8 mouse cellular contexts compared by ENCODE assay signal in genomic region chr1:56972950-56973592, GRCm38 (mm10). TPM values are rescaled to one million over a fixed set of nuclear protein-coding genes. Genes with fewer than 3 reads are reported as not detected.
DNase-seq lines count a peak whose midpoint lies in the region; ATAC-seq and TF ChIP-seq lines count a peak whose summit lies in the region.

No protein-coding gene starts in this region.

- H3K27ac ChIP-seq in forebrain, embryonic 10.5 days, result peak overlapping the region; percentile 97
- H3K27ac ChIP-seq in heart, embryonic 15.5 days, result peak overlapping the region; percentile 44
- no peak overlapping the region; the same call in 1 of the 2 replicates for H3K27ac ChIP-seq in liver, embryonic 13.5 days
- peak overlapping the region; percentile 71 for H3K27ac ChIP-seq in stomach, embryonic 15.5 days

- peak overlapping the region; percentile 88 for H3K4me3 ChIP-seq in forebrain, embryonic 10.5 days
- H3K4me3 ChIP-seq in heart, embryonic 15.5 days, result peak overlapping the region; percentile 69
- peak overlapping the region; percentile 62 for H3K4me3 ChIP-seq in liver, embryonic 13.5 days (replicated peaks)
- H3K4me3 ChIP-seq in stomach, embryonic 15.5 days (replicated peaks), result peak overlapping the region; percentile 80

- no peak for TF ChIP-seq CTCF in brain, embryonic 14.5 days (IDR thresholded peaks at IDR 0.05; ENCODE audit: borderline replicate concordance, extremely low read depth, insufficient read depth, insufficient read length)

- ATAC-seq in heart, embryonic 15.5 days (replicated peaks; ENCODE audit: insufficient number of reproducible peaks, insufficient read depth, low FRiP score, low read depth), result peak; percentile 71
- ATAC-seq in liver, embryonic 13.5 days (ENCODE audit: low read depth), result peak; percentile 31
- ATAC-seq in stomach, embryonic 15.5 days (ENCODE audit: insufficient read depth, low FRiP score, low read depth), result peak; percentile 65

- H3K4me1 ChIP-seq in forebrain, embryonic 10.5 days, result peaks cover 65% of the 10 kb centered on the region
- peaks cover 52% of the 10 kb centered on the region for H3K4me1 ChIP-seq in heart, embryonic 15.5 days (replicated peaks)
- peaks cover 9% of the 10 kb centered on the region; the same call in 1 of the 2 replicates for H3K4me1 ChIP-seq in liver, embryonic 13.5 days (replicated peaks)
- peaks cover 38% of the 10 kb centered on the region for H3K4me1 ChIP-seq in stomach, embryonic 15.5 days

- peak overlapping the region; percentile 92 for H3K4me2 ChIP-seq in heart, embryonic 15.5 days
- H3K4me2 ChIP-seq in liver, embryonic 13.5 days, result peak overlapping the region; percentile 76
- H3K4me2 ChIP-seq in stomach, embryonic 15.5 days, result peak overlapping the region; percentile 99

- TF ChIP-seq POLR2A in brain, embryonic 14.5 days (IDR thresholded peaks at IDR 0.05; ENCODE audit: borderline replicate concordance, extremely low read depth, insufficient read depth, insufficient read length, poor library complexity, severe bottlenecking), result no peak; the same call in 1 of the 2 replicates

- DNase-seq in A20 (ENCODE audit: low read depth, low spot score), result peak; percentile 88
- DNase-seq in brain, embryonic 14.5 days (ENCODE audit: low read depth), result peak; percentile 97
- peak; percentile 94 for DNase-seq in forebrain, embryonic 10.5 days (ENCODE audit: extremely low spot score, low spot score)
- DNase-seq in kidney, postnatal 25 days, result peak; percentile 95 to 97
- DNase-seq in liver, embryonic 13.5 days, result peak; percentile 49
- DNase-seq in neural tube, embryonic 10.5 days (ENCODE audit: extremely low spot score, low spot score), result peak; percentile 97

- peaks cover 66% of the 10 kb centered on the region for H3K27me3 ChIP-seq in forebrain, embryonic 10.5 days (ENCODE audit: poor library complexity, severe bottlenecking)
- H3K27me3 ChIP-seq in heart, embryonic 15.5 days, result peaks cover 73% of the 10 kb centered on the region
- peaks cover 93% of the 10 kb centered on the region for H3K27me3 ChIP-seq in liver, embryonic 13.5 days
- H3K27me3 ChIP-seq in stomach, embryonic 15.5 days (replicated peaks), result peaks cover 56% of the 10 kb centered on the region

- H3K9me3 ChIP-seq in forebrain, embryonic 10.5 days, result no peaks in the 10 kb centered on the region
- H3K9me3 ChIP-seq in heart, embryonic 15.5 days (replicated peaks), result no peaks in the 10 kb centered on the region
- H3K9me3 ChIP-seq in liver, embryonic 13.5 days (replicated peaks), result no peaks in the 10 kb centered on the region
- no peaks in the 10 kb centered on the region for H3K9me3 ChIP-seq in stomach, embryonic 15.5 days

- no peaks in the 10 kb centered on the region for H3K36me3 ChIP-seq in forebrain, embryonic 10.5 days (replicated peaks)
- no peaks in the 10 kb centered on the region for H3K36me3 ChIP-seq in heart, embryonic 15.5 days
- no peaks in the 10 kb centered on the region for H3K36me3 ChIP-seq in liver, embryonic 13.5 days
- no peaks in the 10 kb centered on the region for H3K36me3 ChIP-seq in stomach, embryonic 15.5 days

- under 1% methylated on average over 47 of the region's 47 CpGs for WGBS in forebrain, embryonic 10.5 days
- under 1% methylated on average over 47 of the region's 47 CpGs for WGBS in heart, embryonic 15.5 days
- under 1% methylated on average over 45 of the region's 47 CpGs for WGBS in liver, embryonic 13.5 days (ENCODE audit: insufficient replicate concordance)
- WGBS in stomach, embryonic 15.5 days, result under 1% methylated on average over 47 of the region's 47 CpGs

- peak overlapping the region; percentile 57 for H3K9ac ChIP-seq in heart, embryonic 15.5 days
- peak overlapping the region; percentile 58 for H3K9ac ChIP-seq in liver, embryonic 13.5 days
- peak overlapping the region; percentile 66 for H3K9ac ChIP-seq in stomach, embryonic 15.5 days

RNA-seq across cellular contexts. Expression of gene Satb2, which starts 5.4 kb away (rescaled TPM):
- polyA plus RNA-seq in brain, embryonic 14.5 days (2012; rRNA removed), result 7.9 and 12.2 TPM in 2 replicates
- 0.91 and 1.4 TPM in 2 replicates for polyA plus RNA-seq in forebrain, embryonic 10.5 days (2016; fragmentation: Nextera tagmentation; extraction: Ambion mirVana)
- 0.10 and 0.18 TPM in 2 replicates for polyA plus RNA-seq in heart, embryonic 15.5 days (2015; fragmentation: Nextera tagmentation; extraction: Ambion mirVana)
- 0.03 and 0.05 TPM in 2 replicates for polyA plus RNA-seq in liver, embryonic 13.5 days (2015; fragmentation: Nextera tagmentation; extraction: Ambion mirVana)
- 0.53 and 0.81 TPM in 2 replicates for polyA plus RNA-seq in stomach, embryonic 15.5 days (2015; fragmentation: Nextera tagmentation; extraction: Ambion mirVana)
